Mouse (Mus musculus): ENCODE data around the gene Gm17657.
"Not testable (repeated sequence)": the region's sequence is repeated elsewhere in the genome, so short reads cannot be mapped to it uniquely, and the experiment has no call there.

Gene Gm17657

GRCm38 (mm10) chr17:29502005-29502668 is 47.3 kb downstream of the Gm17657 start:
- DNase-seq (ENCODE audit: low spot score in 2 of 2), result no peak

GRCm38 (mm10) chr17:29500802-29501469 is 48.5 kb downstream of the Gm17657 start:
- DNase-seq (ENCODE audit: low spot score in 2 of 2), result no peak

DNA sequence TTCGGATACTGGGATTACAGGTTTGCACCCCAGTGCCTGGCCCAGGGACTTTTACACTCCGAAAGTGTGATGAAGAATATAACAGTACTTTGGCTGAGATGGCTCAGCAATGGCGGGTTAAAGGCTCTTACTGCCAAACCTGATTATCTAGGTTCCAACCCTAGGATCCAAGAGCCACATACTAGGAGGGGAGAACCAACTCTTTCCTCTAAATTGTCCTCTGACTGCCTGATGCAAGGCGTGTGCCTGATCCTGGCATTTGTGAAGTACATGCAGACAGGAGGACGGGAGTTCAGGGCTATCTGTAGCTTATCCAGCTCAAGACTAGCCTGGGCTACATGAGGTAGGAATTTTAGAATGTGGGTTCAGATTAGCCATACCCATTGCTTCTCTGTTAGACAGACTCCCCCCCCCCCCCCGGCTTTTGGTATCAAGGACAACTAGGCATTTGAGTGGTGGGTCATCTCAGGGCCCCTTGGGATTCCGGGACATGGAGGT is 49.1 kb downstream of the Gm17657 start:
- DNase-seq (ENCODE audit: low spot score in 2 of 2), result no peak

GRCm38 (mm10) chr17:29499511-29499910 is 49.9 kb downstream of the Gm17657 start:
- no peak for DNase-seq (ENCODE audit: low spot score in 2 of 2)

- DNase-seq (ENCODE audit: low spot score in 2 of 2), result not testable (repeated sequence)
Measured at GRCm38 (mm10) chr17:29498952-29499351, 50.5 kb downstream of the Gm17657 start.

DNA sequence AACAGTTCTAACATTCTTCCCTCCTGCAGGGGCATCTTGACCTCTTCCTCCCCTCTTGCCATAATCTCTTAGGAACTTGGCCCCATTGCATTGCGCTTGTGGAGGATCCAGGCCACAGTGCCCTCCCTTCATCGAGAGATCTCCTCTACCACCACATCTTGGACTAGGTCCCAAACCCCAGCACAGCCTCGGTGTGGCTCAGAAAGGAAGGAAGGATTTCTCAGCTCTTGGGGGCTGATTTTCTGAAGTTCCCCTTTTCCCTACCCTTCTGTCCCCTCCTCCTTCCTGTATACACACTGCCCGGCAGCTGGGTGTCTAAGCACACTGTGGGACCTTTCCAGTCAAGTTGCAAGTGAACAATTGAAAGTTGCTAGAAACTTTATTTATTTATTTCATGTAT is 51.4 kb downstream of the Gm17657 start:
- DNase-seq (ENCODE audit: low spot score in 2 of 2), result peak; percentile 36 to 69

DNA sequence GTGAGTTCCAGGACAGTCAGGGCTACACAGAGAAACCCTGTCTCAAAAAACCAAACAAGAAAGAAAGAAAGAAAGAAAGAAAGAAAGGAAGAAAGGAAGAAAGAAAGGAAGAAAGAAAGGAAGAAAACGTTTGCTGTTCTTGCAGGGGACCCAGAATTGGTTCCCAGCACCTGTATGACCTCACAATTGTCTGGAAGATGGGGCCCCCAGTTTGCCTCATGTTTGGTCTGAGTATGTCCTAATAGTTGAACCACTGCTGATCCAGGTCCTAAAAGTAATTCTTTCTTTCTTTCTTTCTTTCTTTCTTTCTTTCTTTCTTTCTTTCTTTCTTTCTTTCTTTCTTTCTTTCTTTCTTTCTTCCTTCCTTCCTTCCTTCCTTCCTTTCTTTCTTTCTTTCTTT is 52.0 kb downstream of the Gm17657 start:
- not testable (repeated sequence) for DNase-seq (ENCODE audit: low spot score in 2 of 2)

GRCm38 (mm10) chr17:29497071-29497354 is 52.4 kb downstream of the Gm17657 start:
- no peak for DNase-seq (ENCODE audit: low spot score in 2 of 2)

DNA sequence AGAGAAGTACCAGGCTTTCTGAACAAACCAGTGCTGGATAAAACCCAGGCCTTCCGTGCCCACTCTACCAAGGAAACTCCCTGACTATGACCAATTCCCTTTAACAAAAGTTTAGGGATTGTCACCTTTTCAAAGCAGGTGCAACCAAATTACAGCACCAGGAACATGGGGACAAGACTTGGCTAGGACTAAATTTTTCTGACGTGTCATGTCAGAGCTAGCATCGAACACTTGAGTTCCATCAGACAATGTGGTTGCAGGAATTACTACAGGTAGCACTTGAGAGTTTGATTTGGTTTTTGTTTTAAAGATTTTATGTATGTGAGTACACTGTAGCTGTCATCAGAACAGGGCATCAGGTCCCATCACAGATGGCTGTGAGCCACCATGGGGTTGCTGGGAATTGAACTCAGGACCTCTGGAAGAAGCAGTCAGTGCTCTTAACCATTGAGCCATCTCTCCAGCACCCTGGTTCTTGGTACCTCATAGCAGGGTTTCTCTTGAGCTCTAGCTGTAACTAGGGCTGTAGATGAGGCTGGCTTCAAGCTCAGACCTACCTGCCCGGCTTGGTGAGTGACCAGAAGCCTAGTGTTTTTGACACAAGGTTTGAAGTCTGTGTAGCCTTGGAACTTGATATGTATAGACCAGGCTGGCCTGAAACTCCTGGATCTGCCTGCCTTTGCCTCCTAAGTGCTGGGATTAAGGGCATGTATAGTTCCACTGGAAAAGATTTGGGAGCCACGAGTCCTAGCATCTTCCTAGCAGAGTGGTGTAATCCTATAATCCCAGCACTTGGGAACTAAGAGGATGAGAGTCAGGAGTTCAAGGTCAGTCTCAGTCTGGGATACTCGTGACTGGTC is 53.0 kb downstream of the Gm17657 start:
- no peak for DNase-seq (ENCODE audit: low spot score in 2 of 2)

GRCm38 (mm10) chr17:29494732-29495076 is 54.7 kb downstream of the Gm17657 start:
- DNase-seq (ENCODE audit: low spot score in 2 of 2), result no peak

GRCm38 (mm10) chr17:29494062-29494731 is 55.2 kb downstream of the Gm17657 start:
- DNase-seq (ENCODE audit: low spot score in 2 of 2), result no peak

GRCm38 (mm10) chr17:29493461-29493980 is 55.9 kb downstream of the Gm17657 start:
- no peak for DNase-seq (ENCODE audit: low spot score in 2 of 2)

DNA sequence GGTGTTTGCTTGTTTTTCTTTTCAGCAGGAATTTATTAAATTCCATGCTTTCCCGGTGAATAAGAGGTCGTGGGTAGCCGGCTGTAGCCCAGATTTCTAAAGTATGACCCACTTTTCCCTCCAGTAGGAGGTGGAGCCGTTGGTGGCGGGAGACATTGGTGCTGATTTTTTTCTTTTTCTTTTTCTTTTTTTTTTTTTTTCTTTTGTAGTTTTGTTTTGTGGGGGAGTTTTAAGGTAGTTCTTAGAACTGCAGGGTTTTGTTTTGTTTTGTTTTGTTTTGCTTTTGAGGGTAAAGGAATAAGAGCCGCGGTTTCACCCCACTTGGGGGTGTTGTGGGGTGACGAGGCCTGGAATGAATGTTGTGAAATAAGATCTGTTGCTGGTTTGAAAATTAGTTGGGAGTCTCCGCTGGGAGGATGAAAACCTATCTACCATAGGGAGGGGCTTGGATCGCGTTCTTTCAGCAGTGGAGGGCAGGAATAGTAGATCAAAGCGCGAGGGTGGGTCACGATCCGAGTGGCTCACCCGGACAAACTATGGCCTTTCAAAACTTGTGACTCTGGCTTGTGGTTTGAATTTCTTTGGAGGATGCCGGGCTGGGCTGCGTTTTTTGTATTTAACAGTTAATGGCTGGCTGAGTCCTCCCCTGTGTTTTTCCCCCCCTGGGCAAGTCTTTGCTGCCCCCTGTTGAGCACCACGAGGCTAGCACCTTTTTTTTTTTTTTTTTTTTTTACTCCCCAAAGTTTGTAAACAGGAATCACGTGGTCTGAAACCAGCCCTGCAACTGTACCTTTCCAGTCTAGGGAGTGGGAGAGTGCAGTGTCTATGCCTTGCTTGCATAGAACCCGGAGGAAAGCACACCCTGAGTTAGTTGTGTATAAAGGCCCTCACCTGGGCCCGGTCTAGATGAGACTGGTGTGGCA is 56.9 kb downstream of the Gm17657 start:
- DNase-seq (ENCODE audit: low spot score in 2 of 2), result peak; percentile 78 to 79

DNA sequence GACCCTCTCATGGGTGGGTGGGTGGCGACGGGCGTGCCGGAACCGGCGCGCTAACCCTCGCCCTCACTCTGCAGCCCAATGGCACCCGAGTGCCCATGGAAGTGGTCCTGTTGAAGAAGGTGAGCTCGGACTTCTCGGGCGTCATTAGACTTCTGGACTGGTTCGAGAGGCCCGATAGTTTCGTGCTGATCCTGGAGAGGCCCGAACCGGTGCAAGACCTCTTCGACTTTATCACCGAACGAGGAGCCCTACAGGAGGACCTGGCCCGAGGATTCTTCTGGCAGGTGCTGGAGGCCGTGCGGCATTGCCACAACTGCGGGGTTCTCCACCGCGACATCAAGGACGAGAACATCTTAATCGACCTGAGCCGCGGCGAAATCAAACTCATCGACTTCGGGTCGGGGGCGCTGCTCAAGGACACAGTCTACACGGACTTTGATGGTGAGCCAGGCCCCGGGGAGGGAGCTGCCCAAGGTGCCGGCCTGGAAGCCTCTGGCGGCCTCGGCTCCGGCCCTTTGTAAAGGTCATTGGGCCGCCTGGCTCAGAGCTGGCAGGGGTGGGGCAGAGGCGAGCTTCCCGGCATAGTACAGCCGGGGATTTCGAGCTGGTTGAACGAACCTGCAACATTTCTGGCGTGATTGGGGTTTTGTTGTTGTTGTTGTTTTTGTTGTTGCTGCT is 57.7 kb downstream of the Gm17657 start:
- peak; percentile 53 to 69 for DNase-seq (ENCODE audit: low spot score in 2 of 2)

DNA sequence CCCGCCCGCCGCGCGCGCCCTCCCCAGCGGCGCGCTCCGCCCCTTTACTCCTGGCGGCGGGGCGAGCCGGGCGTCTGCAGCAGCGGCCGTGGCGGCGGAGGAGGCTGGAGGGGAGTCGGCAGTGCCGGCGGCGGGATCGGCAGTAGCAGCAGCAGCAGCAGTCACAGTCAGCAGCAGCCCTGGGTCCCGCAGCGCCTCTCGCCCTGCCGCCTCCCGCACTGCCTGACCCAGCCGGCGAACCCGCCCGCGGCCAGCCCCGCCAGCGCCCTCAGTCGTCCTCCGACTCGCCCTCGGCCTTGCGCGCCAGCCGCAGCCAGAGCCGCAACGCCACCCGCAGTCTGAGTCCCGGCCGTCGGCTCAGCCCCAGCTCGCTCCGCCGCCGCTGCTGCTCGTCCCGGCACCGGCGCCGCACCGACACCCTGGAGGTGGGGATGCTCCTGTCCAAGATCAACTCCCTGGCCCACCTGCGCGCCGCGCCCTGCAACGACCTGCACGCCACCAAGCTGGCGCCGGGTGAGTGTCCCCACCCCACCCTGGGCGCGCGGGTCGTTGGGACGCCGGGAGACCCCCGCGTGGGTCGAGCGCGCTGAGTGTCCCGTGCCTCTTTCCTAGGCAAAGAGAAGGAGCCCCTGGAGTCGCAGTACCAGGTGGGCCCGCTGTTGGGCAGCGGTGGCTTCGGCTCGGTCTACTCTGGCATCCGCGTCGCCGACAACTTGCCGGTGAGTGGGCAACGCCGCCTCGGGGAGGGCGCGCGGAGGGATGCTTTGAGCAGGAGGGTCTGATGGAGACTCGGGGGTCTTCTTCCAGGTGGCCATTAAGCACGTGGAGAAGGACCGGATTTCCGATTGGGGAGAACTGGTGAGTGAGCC is 58.5 kb downstream of the Gm17657 start, which contains the start of gene Pim1:
Gene Pim1, plus strand, starts transcription at position 41 of the 869 bp plus-strand sequence.
- no peak for DNase-seq (ENCODE audit: low spot score in 2 of 2)

DNA sequence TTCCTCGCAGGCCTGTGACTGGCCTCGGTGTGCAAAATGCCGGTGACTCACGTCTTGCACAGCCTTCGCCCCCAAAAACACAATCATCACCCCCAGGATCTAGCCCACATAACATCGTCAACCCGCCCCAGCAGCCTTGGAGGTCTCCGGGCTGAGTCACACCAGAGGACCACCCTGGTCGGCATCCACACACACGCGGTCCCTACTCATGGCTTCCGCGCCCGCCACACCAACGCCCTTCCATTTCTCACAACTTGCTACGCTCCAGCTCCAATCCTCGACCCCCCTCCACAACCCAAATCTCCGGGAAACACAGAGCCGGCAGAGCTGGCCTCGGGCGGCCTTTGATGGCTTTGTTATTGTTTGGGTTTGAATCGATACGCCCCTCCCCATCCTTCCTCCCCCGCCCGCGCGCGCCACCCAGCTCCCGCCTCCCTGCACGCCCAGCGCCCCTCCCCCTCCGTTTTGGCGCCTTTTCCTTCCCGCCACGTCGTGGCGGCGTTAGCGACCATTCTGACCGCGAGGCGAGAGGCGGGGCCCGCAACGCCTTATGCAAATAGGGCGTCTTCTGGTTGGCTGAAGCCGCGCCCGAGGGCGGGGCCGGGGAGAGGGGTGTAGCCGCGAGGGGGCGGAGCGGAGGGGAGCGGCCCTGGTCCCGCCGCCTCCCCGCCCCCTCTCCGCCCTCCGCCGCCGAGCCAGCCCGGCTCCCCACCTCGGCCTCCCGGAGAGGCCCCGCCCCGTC is 59.3 kb downstream of the Gm17657 start:
- DNase-seq (ENCODE audit: low spot score in 2 of 2), result peak; percentile 97 to 98

DNA sequence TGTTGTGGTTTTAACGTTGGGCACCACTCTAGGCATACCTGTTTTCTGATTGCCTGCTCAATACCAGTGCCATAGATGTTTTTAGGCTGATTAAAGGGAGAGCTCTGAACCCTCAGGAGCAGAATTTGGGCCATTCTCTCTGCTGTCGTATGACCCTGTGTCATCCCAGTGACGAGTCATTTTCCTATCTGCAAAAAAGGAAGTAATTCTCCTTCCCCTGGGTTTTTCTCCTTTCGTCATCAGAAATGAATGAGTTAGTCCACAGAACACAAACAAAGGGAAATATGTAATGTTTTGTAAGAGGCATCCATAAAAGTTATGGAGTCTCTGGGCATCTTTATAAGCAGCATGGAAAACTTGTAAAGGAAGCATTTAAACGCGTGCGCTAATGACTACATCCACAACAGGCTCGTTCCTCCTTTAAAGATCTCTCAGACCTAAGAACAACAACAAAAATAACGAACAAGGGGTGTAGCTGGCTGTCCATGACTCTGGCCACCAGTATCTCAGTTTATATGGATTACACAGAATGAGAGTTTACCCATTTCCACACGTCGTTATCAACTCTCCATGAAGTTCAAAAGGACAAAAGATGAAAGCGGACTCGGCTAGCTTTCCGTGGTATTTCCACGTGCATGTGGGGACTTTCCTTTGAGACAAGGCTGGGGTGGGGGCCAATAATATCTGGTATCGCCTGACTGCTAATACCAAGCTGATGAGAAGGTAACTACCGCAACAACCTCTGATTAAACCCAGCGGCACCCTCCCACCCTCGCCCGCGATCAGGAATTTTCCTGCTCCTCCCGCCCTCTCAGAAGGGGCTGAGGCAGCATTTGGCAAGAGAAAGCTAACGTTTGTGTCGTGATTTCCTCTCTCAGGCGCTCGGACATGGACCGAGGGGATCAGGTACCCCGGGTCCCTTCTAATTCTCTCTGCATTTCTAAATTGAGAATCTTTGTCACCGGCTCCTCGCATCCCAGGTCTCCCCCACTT is 60.2 kb downstream of the Gm17657 start:
- DNase-seq (ENCODE audit: low spot score in 2 of 2), result peak; percentile 63
